Mouse (Mus musculus): ENCODE data around the gene Adamts18.
"Not testable (repeated sequence)": the region's sequence is repeated elsewhere in the genome, so short reads cannot be mapped to it uniquely, and the experiment has no call there.

Gene Adamts18

DNA sequence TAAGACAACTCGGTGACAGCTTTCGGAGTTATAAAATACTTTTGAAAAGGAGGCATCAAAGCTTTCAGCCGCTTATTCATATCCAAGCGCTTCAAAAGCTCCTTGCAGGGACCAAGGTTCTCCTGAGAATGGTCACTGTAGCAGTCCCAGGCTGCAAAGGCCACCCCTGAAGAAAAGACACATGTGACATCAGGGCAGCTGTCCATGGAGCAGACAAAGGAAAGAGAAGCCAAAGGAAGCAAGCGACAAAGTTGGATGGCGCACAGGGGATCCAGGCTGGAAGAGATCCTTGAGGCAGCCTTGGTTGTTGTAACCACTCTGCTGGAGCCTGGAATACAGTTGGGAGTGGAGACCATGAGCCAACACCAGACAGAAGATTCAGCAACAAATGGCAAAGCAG is 10.3 kb downstream of the Adamts18 start:
- DNase-seq, result no peak

DNA sequence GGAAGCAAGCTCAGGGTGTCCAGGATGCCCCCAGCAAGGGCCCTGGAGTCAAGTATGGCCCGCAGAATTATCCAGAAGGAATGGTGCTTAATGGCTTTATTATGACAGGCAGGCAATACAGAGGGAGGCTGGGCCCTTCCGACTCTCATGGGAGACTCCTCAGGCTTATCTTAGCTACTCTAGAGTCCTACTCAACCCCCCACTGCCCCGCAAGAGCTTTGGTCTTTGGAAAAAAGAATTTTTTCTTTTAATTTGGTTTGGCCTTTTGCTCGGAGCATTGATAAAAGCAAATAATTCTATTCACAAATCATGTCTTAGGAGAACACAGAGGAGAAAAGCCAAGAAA is 11.0 kb downstream of the Adamts18 start:
- DNase-seq, result no peak

DNA sequence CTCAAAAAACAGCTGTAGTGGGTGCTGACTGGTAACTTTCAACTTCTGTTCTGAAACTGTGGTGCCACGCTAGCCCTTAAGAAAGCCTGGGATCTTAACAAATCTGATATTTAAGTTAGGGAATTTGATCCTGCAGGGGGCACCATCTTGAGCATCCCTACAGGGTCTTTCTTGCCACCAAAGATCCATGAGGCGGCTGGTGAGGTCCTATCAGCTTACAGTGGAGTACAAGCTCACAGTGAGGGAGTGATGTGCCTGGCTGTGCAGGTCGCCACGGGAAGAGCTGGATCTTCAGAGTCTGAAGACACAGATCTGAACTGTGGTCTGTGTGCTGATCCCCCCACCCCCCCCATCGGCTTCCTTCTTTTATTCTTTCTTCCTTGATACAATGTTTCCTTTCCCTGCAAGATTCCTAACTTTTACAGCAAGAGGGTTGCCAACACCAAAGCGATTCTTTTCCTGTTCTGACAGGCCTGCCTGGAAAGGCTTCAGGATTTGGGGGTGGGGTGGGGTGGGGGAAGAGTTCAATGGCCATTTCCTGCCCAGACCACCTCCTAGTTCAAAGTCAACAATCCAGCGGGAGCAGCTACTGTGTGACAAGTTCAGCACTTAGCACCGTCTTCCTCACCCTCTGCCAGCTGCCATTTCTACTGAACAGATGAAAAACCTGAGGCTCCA is 11.5 kb downstream of the Adamts18 start:
- no peak for DNase-seq

DNA sequence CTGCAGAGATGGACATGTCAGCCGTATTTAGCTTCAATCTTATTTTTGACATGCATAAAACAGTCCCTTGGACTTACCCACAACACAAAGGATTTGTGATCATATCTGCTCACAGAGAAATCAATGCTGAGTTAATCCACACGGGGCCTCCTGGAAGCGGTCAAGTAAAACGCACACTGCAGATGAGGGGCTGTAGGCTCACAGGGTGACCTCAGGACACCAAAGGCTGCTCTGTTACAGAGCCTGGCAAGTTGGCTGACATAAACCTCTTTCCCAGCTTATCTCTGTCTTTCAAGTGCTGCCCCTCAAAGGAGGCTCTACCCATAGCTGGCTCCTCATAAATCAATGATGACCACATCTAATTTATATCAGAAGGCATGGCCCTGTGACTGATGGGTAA is 14.9 kb downstream of the Adamts18 start:
- DNase-seq, result no peak

DNA sequence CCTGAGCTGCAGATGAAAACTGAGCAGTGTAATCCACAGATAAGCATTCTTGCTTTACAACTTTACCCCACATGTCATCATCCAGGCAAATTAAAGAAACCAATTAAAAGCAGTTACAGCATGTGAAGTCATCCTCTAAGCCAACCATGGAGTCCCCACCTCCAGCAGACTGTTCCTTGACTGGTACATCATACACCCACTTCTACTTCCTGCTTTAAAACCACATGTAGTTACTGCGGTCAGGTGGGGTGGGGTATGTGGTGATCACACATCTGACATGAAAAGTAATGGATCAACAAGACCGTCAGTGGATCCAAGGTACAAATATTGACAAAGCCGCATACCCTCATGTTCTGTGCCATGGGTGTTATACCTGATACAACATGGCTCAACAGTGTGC is 21.3 kb downstream of the Adamts18 start:
- no peak for DNase-seq

DNA sequence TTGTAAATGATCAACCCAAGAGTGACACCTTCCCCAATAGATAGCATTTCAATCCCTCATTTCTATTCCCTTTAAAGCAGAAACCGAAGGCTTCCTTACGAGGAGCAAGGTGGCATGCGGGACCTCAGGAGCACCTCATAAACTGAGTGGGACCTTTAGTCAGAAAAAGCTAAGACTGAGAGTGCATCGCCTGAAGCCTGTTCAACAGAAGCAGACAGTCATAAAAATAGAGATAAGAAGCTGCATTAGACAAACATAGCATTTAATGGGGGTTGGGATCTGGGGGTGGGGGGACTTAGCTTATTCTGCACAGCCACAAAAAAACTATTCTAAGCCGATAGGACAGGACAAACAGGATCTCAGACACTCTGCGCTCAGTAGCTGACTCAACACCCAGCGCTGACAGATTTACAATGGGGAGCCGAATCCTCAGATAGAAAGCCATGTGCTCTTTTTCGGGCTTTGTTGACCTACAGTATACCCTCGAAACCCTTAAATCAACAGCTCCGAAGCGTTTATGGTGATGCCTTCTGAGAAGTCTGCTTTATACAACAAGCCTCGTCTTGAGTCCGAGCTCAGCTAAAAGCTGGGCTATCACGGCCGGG is 27.5 kb downstream of the Adamts18 start:
- DNase-seq, result no peak

DNA sequence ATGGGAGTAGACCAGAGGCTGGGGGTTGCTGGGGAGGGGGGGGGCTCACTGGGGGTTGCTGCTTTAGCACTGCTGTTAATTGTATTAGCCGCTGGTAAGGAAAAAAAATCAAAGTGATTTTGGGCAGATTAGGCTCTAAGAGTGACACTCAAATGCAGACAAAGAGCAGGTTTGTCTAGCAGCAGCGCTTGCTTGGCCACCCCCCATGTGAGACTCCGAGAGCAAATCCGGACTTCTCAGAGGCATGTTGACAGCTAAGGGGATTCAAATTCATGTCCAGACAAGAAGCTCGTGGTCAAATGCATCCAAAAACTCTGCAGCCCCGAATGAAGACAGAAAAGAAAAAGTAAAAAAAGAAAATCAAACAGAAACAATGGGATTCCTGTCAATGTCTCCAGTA is 34.6 kb downstream of the Adamts18 start:
- no peak for DNase-seq

DNA sequence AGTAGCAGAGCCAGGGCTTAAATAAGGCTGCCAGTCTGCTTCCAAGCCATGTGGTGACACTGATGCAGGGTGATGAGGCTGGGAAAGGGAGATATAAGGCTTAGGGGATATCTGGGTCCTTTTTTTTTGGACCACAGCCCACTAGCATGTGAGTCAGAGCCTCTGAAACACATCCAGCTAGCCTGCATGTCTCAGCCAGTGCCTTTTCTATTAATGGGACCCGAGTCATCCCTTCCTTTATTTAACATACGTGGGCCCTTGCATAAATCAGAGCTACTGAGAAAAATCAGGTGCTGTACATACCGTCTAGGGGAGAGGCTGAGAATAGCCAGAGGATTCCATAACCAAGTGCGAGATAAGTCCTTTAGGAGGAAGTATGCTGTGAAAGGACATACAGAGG is 37.0 kb downstream of the Adamts18 start:
- DNase-seq, result no peak

DNA sequence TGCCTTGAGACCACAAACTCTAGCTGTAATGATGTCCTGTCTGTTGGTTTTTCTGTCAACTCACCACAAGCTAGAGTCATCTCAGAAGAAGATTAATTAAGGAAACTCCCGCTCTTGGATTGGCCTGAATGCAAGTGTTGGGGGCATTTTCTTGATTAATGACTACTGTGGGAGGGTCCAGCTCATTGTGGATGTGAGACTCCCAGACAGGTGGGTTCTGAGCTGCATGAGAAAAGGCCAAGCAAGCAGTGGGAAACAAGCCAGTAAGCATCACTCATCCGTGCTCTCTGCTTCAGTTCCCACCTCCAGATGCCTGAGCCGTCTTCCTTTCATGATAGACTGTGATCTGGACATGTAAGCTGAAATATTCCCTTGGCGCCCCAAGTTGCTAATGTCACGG is 38.6 kb downstream of the Adamts18 start:
- no peak for DNase-seq

DNA sequence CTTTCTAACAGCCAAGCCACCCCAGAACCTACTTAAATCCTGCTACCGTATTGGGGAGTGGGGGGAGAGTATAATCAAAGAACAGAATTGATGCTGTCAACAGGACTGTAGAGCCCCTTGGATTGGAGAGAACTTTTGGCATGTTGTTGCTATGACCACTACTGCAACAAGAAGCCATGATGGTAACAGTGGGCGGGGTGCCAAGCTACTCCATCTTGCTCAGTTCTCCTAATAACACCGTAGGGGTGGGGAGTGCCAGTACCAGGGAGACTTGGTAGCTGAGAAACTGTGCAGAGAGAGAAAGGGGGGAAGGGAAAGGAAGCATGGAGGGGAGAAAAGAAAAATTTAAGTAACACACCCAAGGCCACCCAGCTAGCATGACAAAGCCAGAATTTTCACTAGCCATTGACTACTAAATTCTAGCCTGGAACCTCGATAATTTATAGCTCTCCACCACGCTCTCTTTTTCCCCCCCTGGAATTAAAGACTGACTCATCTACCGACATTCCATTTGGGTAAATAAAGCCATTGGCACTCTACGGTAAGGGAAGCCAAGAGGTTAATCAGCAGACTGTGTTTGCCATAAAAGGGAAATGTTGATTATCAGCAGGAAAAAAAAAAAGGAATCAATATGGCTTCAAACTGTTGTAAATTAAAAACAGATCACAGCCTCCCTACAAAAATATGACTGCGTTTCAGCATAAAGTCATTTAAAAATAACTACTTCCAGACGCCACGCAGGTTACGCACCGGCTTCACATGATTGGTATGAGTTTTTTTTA is 44.5 kb downstream of the Adamts18 start:
- no peak for DNase-seq

DNA sequence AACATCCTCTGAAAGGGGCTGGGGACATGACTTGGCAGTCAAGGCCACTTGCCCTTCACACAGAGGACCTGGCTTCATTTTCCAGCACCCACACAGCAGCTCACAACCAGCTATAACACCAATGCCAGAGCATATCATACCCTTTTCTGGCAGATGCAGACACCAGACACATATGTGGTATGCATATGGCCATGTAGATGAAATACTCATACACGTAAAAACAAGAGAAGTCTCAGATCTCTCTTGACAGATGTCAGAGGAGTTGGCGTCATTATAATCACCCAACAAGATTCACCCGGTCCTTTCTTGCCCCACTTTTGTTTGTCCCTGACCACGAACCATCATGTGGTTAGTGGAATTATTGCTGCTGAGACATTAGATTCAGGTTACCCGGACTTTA is 47.0 kb downstream of the Adamts18 start:
- DNase-seq, result no peak

DNA sequence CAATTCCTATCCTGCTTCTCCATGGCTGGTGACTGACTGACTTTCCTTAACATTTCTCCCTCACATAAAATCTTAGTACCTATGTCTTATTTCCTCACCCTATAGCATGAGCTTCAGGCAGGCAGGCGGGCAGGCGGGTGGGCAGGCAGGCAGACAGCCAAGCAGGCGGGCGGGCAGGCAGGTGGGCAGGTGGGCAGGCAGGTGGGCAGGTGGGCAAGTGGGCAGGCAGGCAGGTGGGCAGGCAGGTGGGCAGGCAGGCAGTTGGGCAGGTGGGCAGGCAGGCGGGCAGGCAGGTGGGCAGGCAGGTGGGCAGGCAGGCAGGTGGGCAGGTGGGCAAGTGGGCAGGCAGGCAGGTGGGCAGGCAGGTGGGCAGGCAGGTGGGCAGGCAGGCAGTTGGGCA is 48.0 kb downstream of the Adamts18 start:
- not testable (repeated sequence) for DNase-seq

DNA sequence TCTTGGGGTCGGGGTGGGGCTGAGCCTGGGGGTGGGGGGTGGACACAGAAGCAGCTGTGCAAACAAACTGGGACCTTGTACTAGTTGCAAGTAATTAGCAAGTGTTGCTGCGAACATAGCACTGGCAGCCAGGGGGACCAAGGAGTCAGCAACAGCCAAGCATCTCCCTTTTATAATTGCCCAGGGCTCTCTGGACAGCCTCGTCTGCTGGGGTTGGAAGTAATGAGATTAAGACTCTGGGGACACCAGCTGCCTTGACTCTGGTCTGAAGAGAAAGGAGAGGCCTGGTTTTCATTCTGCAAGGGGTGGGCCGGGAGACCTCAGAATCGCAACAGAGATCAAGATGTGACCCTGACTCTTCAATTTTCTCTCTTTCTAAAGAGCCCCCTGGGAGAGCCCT is 49.0 kb downstream of the Adamts18 start:
- no peak for DNase-seq

DNA sequence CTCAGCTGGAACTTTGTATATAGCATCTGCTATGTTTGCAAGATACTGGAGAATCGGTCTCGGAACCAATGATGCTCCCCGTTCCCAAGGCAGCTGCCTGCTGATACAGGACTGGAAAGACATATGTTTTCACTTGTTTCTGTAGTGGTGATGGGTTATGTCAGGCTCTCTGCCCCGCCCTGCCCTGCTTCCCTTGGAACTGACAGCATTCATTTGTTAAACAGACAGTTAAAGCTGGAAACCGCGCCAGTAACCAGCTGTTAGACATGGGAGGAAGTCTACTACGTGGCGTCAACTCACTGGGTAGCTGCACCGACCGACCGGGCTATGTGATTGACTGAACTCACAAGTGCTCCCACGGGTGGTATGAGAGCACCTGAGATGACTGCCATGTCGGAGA is 56.7 kb downstream of the Adamts18 start:
- DNase-seq, result no peak

DNA sequence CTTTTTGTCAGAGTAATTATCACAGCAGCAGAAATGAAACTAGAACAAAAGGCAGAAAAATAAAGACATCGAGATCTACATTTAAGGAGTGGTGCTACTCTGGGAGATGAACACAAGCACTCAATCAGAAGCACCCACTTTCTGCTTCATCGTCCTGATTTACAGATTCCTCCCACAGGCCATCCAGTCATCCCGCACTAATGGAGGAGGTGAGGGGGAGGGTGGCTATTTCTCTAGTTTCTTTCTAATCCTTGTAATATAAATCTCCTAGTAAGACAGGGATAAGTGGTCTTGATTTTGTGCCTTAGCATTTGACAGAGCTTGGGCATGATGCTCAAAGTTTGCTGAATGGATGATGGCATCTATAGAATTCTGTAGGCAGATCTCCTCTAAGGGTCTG is 57.5 kb downstream of the Adamts18 start:
- no peak for DNase-seq

DNA sequence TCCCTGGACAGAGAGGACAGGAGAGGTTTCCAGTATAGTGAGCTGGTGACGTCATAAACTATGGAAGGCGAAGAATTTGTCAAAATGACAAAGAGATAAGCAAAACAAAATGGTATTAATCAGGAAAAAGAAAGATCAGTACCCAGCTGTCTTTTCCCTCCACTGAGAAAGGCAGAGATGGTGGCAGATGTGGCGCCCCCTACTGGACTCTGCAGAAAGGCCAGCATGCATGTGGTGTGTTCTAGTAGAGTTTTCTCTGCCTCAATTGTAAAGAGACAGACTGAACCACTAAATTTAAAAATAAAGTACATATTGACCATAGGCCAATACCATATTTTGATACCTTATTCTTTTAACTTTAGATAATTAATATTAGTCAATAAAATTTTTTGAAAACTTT is 64.8 kb downstream of the Adamts18 start:
- no peak for DNase-seq

DNA sequence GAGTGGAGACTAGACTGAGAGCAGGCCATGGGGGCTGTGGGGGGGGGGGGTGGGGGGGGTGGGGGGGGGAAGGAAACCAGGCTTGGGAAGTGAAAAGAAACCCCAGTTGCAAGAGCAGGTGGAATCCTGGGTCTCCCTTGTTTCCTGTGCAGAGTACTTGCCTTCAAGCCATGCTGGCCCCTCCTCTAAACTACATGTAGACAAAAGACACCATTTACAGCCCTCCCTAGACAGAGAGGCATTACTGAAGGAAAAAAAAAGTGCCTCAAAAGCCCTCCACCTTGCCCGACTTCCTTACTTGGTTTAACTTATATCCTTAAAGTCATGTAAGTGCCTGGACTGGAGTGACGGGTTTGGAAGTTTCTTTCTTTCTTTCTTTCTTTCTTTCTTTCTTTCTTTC is 67.0 kb downstream of the Adamts18 start:
- no peak for DNase-seq

DNA sequence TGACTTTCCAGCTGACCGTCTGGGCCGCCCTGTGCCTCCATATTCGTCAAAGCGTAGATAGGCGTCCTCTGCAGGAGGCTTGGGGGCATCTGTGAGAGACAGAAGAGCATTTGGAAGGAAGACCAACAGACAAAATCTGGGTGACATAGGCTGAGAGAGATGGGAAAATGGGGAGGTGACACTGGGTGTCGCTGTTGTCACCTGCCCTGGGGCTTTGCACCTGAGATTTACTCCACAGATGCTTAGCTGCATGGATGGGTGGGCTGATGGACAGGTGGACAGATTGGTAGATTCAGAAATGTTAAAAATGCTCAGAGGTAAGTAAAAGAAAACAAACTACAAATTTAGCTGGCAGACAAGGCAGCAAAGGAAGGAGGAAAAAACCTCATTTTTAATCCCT is 73.2 kb downstream of the Adamts18 start:
- DNase-seq, result no peak

DNA sequence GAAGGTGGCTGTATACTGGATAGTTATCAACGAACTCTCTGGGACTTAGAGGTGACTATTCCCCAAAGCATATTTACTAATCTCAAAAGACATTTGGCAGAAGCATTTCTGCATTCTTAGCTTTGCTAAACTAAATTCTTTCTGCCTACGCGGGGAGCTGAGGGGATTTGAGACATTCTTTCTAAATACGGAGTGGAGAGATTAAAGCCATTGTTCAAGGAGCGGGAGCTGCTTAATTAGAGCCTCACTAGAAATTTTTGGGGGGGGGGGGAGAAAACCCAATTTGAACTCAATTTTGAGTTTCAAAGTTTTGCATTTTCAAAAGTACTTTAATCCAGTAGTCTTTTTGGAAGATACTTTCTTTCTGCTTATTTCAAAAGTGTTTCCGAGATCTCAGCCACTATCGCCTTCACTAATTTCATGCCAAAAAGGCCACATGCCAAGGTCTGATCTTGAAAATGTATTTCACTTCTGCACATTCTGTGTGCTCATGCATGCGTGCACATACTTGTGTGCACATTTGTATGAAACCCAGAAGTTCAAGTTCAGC is 79.6 kb downstream of the Adamts18 start:
- DNase-seq, result no peak

DNA sequence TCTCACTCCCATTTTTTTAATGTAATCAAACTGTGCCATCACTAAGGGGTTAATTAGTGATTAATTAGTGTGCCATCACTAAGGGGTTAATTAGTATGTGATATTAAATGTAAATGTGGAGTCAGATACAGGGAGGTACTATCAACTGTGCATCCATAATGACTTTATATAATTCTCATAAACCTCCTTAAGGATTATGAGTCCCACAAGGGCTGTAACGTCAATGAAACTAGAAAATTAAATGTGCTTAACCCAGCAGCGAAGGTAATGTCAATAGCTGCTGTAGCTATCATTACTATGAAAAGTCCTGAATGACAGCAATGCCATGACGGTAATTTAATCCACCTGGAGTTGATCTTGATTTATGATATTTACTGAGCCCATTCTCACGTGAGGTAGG is 83.4 kb downstream of the Adamts18 start:
- no peak for DNase-seq

DNA sequence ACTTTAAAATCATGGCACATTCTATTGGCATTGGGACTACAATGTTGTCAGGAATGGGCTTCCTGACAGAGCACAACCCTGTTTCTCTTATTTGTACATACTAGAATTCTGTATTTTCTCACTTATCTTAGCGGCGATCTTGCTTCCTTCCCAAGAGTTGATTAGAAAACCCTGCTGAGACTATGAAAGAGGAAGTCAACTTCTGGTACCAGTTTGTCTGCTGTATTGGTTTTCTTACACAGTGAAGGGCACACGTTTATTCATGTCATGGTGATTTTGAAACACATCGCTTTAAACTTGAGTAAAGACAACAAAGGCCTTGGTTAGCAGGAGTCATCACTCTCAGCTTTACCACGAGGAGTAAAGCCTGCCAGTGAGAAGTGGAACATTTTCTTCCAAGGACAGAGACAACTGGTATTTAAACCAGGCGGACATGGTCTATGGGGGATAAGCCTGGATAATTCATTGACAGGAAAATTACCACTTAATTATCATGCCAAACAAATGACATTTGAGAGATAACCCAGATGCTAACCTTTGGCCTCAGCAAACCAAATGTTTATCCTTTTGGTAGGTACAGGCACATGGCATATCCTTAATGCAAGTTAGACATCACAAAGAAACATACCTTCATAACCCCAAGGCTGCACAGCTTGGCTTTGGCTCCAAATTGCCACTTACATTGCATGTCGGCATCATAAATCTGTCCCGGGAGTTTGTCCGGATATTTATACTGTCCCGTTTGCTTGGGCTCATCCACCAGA is 84.8 kb downstream of the Adamts18 start:
- no peak for DNase-seq

DNA sequence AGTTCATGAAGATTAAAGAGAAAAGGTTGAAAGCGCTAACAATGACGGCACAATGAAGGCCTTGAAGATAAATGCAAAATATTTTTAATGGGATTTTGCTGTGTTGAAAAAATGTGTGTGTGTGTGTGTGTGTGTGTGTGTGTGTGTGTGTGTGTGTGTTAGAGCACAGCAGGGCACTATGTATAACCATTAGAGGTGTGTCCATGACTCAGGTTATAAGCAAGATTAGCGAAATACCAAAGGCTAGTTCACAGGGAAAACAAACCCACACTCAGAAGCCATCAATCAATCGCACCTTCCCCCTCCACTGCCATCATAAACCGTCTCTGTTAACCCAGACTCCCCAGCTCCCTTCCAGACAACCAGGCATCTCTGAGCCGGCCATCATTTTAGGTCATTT is 86.4 kb downstream of the Adamts18 start:
- no peak for DNase-seq

DNA sequence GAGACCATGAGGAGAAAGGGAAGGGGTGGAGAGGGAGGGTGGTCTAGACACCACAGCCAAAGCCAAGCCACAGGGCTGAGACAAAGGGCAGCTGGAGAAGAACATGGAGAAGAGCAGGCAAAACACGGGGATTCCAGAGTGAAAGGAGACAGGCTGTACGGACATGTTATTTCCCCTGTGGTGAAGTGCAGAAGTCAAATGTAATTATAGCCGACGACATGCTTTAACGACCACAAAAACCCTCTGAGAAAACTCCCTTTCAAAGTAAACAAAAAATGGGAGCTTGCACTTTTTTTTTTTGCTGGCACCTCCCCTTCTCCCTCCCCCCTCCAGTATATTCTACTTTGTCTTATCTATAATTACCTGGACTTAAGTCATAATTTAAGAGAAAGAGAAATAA is 92.7 kb downstream of the Adamts18 start:
- DNase-seq, result no peak

Measured in spleen, adult 18-20 months (tissue).